ENCODE assay signal across 8 mouse cellular contexts in the genomic region with DNA sequence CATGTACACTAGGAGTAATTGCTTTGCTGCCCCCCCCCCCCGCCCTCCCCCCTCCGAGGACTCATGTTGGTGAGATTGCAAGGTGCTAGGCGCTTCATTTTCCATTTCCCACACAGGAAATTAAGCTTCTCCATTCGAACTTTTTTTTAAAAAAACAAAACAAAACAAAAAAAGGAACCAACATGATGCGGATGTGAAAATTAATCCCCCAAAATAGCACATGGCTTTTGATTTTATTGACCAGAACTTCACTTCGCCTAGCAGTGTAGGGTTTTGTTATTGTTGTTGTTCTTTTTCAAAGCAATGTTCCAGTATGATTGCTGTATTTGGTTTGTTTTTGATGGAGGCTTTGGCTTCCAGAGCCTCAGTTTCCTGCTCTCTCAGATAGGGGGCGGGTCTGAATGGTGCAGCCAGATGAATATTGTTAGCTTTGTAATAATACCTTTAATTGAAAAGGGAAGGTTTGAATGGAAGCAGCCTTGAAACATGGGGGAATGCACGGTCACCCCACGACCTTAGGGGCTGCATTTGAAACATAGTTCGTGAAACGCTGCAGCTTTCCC. TPM values are rescaled to one million over a fixed set of nuclear protein-coding genes. Genes with fewer than 3 reads are reported as not detected.
A peak's percentile ranks its signal among the peaks of the same experiment; 100 is the strongest.
DNase-seq lines count a peak whose midpoint lies in the region; ATAC-seq lines count a peak whose summit lies in the region.

No protein-coding gene starts in this region.

- WGBS in forebrain, embryonic 15.5 days: 8% methylated on average over 11 of the region's 11 CpGs
- WGBS in macrophage (ENCODE audit: missing documents): 2% methylated on average over 11 of the region's 11 CpGs

- no peak for ATAC-seq in erythroblast, adult 5-6 weeks (replicated peaks; ENCODE audit: low FRiP score, poor library complexity, severe bottlenecking)
- no peak for ATAC-seq in forebrain, embryonic 15.5 days (replicated peaks)

- peaks cover 19% of the 10 kb centered on the region for H3K27me3 ChIP-seq in erythroblast, embryonic 14.5 days (ENCODE audit: control insufficient read depth)
- no peaks in the 10 kb centered on the region for H3K27me3 ChIP-seq in forebrain, embryonic 15.5 days

- H3K4me2 ChIP-seq in forebrain, embryonic 15.5 days (replicated peaks): peak overlapping the region; percentile 83

- DNase-seq in B cell, adult 2 months: peak; percentile 3 to 5
- DNase-seq in right cerebral cortex, adult 18-20 months: no peak
- no peak for DNase-seq in lung, adult 18-20 months
- DNase-seq in Muller cell, postnatal 12 days (ENCODE audit: inconsistent ontology term): no peak

- H3K36me3 ChIP-seq in erythroblast, embryonic 14.5 days (ENCODE audit: control insufficient read depth): no peaks in the 10 kb centered on the region; the same call in 1 of the 2 replicates
- no peaks in the 10 kb centered on the region for H3K36me3 ChIP-seq in forebrain, embryonic 15.5 days
- no peaks in the 10 kb centered on the region for H3K36me3 ChIP-seq in macrophage (ENCODE audit: inconsistent target)

- peaks cover 66% of the 10 kb centered on the region for H3K79me2 ChIP-seq in macrophage (ENCODE audit: inconsistent target)

- H3K4me3 ChIP-seq in erythroblast, embryonic 14.5 days (replicated peaks): peak overlapping the region; percentile 93
- peak overlapping the region; percentile 88 for H3K4me3 ChIP-seq in forebrain, embryonic 15.5 days
- H3K4me3 ChIP-seq in macrophage (ENCODE audit: inconsistent target): peak overlapping the region; percentile 99

- peak overlapping the region; percentile 93 for H3K27ac ChIP-seq in forebrain, embryonic 15.5 days (replicated peaks)
- peak overlapping the region; percentile 85 for H3K27ac ChIP-seq in macrophage

- H3K9me3 ChIP-seq in erythroblast, embryonic 14.5 days (ENCODE audit: control insufficient read depth, low read length): no peaks in the 10 kb centered on the region
- no peaks in the 10 kb centered on the region for H3K9me3 ChIP-seq in forebrain, embryonic 15.5 days

- peaks cover 36% of the 10 kb centered on the region for H3K4me1 ChIP-seq in erythroblast, embryonic 14.5 days (ENCODE audit: control insufficient read depth)
- peaks cover 49% of the 10 kb centered on the region for H3K4me1 ChIP-seq in forebrain, embryonic 15.5 days

- H3K9ac ChIP-seq in forebrain, embryonic 15.5 days (replicated peaks): peak overlapping the region; percentile 81

RNA-seq across cellular contexts. Expression of a gene that starts 1.7 kb away (rescaled TPM):
- 0.88 and 1.2 TPM in 2 replicates for polyA plus RNA-seq in erythroblast, embryonic 14.5 days (2012)
- total RNA-seq in erythroblast, adult 5-6 weeks (2015; ENCODE audit: low replicate concordance): 2.1 and 6.1 TPM in 2 replicates
- 7.1 and 8.5 TPM in 2 replicates for total RNA-seq in erythroblast, adult 5-6 weeks (2017; ENCODE audit: low replicate concordance)
- 17.1 and 17.4 TPM in 2 replicates for polyA plus RNA-seq in forebrain, embryonic 15.5 days (2015; fragmentation: Nextera tagmentation; extraction: Ambion mirVana)
- 100 to 1,000 TPM; 101 to 353 (median 222) TPM for total RNA-seq in macrophage (2018; cell fraction: chromatin; rRNA removed)
- total RNA-seq in macrophage (2018; cell fraction: cytosol; rRNA removed): 10 to 100 TPM; 24.1 to 48.0 (median 35.7) TPM
- 100 to 1,000 TPM in 22 of 26 experiments, 10 to 100 TPM in 4; 85.2 to 268 (median 153) TPM for total RNA-seq in macrophage (2018; cell fraction: nucleus; rRNA removed)
- 26.3 to 42.9 TPM (median 31.8 TPM) in 3 replicates for polyA plus RNA-seq in macrophage (2018)

RNA-seq across cellular contexts. Expression of a gene that starts 32.3 kb away (rescaled TPM):
- 2.3 and 2.5 TPM in 2 replicates for polyA plus RNA-seq in erythroblast, embryonic 14.5 days (2012)
- 4.6 and 11.0 TPM in 2 replicates for total RNA-seq in erythroblast, adult 5-6 weeks (2015; ENCODE audit: low replicate concordance)
- total RNA-seq in erythroblast, adult 5-6 weeks (2017; ENCODE audit: low replicate concordance): 2.0 and 4.3 TPM in 2 replicates
- 20.9 and 21.3 TPM in 2 replicates for polyA plus RNA-seq in forebrain, embryonic 15.5 days (2015; fragmentation: Nextera tagmentation; extraction: Ambion mirVana)
- 100 to 1,000 TPM in 5 of 26 experiments, 10 to 100 TPM in 21; 51.7 to 128 (median 79.5) TPM for total RNA-seq in macrophage (2018; cell fraction: chromatin; rRNA removed)
- total RNA-seq in macrophage (2018; cell fraction: cytosol; rRNA removed): 10 to 100 TPM; 23.9 to 40.5 (median 32.4) TPM
- total RNA-seq in macrophage (2018; cell fraction: nucleus; rRNA removed): 100 to 1,000 TPM in 6 of 26 experiments, 10 to 100 TPM in 20; 29.4 to 139 (median 68.8) TPM
- 29.7 to 57.5 TPM (median 34.5 TPM) in 3 replicates for polyA plus RNA-seq in macrophage (2018)

Comparison
In these comparisons a context has a peak if more than half of its experiments do, and no peak if none do; other contexts are left out.
1. DNase-seq: peak in B cell, adult 2 months (2 of 2); none in right cerebral cortex, adult 18-20 months (single experiment), lung, adult 18-20 months (0 of 2) and Muller cell, postnatal 12 days (single experiment).
2. Peak in every context shown above with its lines, with median percentiles within 50 percentile points of each other: H3K4me3 ChIP-seq.